Mouse (Mus musculus): ENCODE measurements at regions not wholly inside any gene's neighbourhood (a gene's known extent, or its start where the extent isn't known, plus 50 kb on each side); places are given as distances from the start of the nearest gene placed in this dataset.

GRCm38 (mm10) chr1:24832246-24832645, 153.8 kb downstream of the Lmbrd1 start:
- Histone ChIP-seq H3K27ac (ENCODE audit: insufficient read depth, low read depth, low read length) (no peak overlapping the region), H3K4me1 (ENCODE audit: control insufficient read depth, insufficient read depth, low read length) (no peaks in the 10 kb centered on the region), H3K4me3 (ENCODE audit: insufficient read depth, low read depth, low read length) (no peak overlapping the region)
- WGBS = 97% methylated on average over 3 of the region's 3 CpGs
- no peak for TF ChIP-seq CTCF (IDR thresholded peaks at IDR 0.05; ENCODE audit: insufficient read depth, low read depth, low read length)
- TF ChIP-seq POLR2A (IDR thresholded peaks at IDR 0.05; ENCODE audit: insufficient read depth, low read depth, low read length) = no peak

- TF ChIP-seq POLR2A (IDR thresholded peaks at IDR 0.05; ENCODE audit: insufficient read depth, low read depth, low read length) (no peak), CTCF (IDR thresholded peaks at IDR 0.05; ENCODE audit: insufficient read depth, low read depth, low read length) (no peak)
- Histone ChIP-seq H3K27ac (ENCODE audit: insufficient read depth, low read depth, low read length) (no peak overlapping the region), H3K4me1 (ENCODE audit: control insufficient read depth, insufficient read depth, low read length) (no peaks in the 10 kb centered on the region), H3K4me3 (ENCODE audit: insufficient read depth, low read depth, low read length) (no peak overlapping the region)
- 92% methylated on average over 7 of the region's 7 CpGs for WGBS
Observed at GRCm38 (mm10) chr1:24866877-24867276, 188.4 kb downstream of the Lmbrd1 start.

GRCm38 (mm10) chr1:24869772-24870171, 191.3 kb downstream of the Lmbrd1 start:
- Histone ChIP-seq H3K27ac (ENCODE audit: insufficient read depth, low read depth, low read length) (no peak overlapping the region), H3K4me3 (ENCODE audit: insufficient read depth, low read depth, low read length) (peak overlapping the region; percentile 4; the same call in 1 of the 2 replicates), H3K4me1 (ENCODE audit: control insufficient read depth, insufficient read depth, low read length) (no peaks in the 10 kb centered on the region)
- 57% methylated on average over 12 of the region's 12 CpGs for WGBS
- TF ChIP-seq POLR2A (IDR thresholded peaks at IDR 0.05; ENCODE audit: insufficient read depth, low read depth, low read length) (no peak), CTCF (IDR thresholded peaks at IDR 0.05; ENCODE audit: insufficient read depth, low read depth, low read length) (no peak)

- H3K27ac ChIP-seq (ENCODE audit: insufficient read depth, low read depth, low read length) = no peak overlapping the region
- H3K4me3 ChIP-seq (ENCODE audit: insufficient read depth, low read depth, low read length) = no peak overlapping the region
- H3K4me1 ChIP-seq (ENCODE audit: control insufficient read depth, insufficient read depth, low read length) = no peaks in the 10 kb centered on the region
- no peak for TF ChIP-seq POLR2A (IDR thresholded peaks at IDR 0.05; ENCODE audit: insufficient read depth, low read depth, low read length)
- no peak for TF ChIP-seq CTCF (IDR thresholded peaks at IDR 0.05; ENCODE audit: insufficient read depth, low read depth, low read length)
- 85% methylated on average over 7 of the region's 7 CpGs for WGBS
Observed at GRCm38 (mm10) chr1:24870685-24871417, 192.4 kb downstream of the Lmbrd1 start.

- TF ChIP-seq POLR2A (IDR thresholded peaks at IDR 0.05; ENCODE audit: insufficient read depth, low read depth, low read length) (no peak), CTCF (IDR thresholded peaks at IDR 0.05; ENCODE audit: insufficient read depth, low read depth, low read length) (no peak)
- no peaks in the 10 kb centered on the region for H3K4me1 ChIP-seq (ENCODE audit: control insufficient read depth, insufficient read depth, low read length)
- no peak overlapping the region for H3K4me3 ChIP-seq (ENCODE audit: insufficient read depth, low read depth, low read length)
- no peak overlapping the region for H3K27ac ChIP-seq (ENCODE audit: insufficient read depth, low read depth, low read length)
Observed at GRCm38 (mm10) chr1:24877014-24877413, 198.6 kb downstream of the Lmbrd1 start.

GRCm38 (mm10) chr1:24883638-24884037, 205.2 kb downstream of the Lmbrd1 start:
- TF ChIP-seq POLR2A (IDR thresholded peaks at IDR 0.05; ENCODE audit: insufficient read depth, low read depth, low read length) (no peak), CTCF (IDR thresholded peaks at IDR 0.05; ENCODE audit: insufficient read depth, low read depth, low read length) (no peak)
- H3K4me1 ChIP-seq (ENCODE audit: control insufficient read depth, insufficient read depth, low read length) = no peaks in the 10 kb centered on the region
- no peak overlapping the region for H3K4me3 ChIP-seq (ENCODE audit: insufficient read depth, low read depth, low read length)
- no peak overlapping the region for H3K27ac ChIP-seq (ENCODE audit: insufficient read depth, low read depth, low read length)

GRCm38 (mm10) chr1:24901278-24901677, 222.8 kb downstream of the Lmbrd1 start:
- 43% methylated on average over 2 of the region's 2 CpGs for WGBS
- no peak overlapping the region for H3K4me3 ChIP-seq (ENCODE audit: insufficient read depth, low read depth, low read length)
- H3K4me1 ChIP-seq (ENCODE audit: control insufficient read depth, insufficient read depth, low read length) = no peaks in the 10 kb centered on the region
- no peak overlapping the region for H3K27ac ChIP-seq (ENCODE audit: insufficient read depth, low read depth, low read length)
- TF ChIP-seq CTCF (IDR thresholded peaks at IDR 0.05; ENCODE audit: insufficient read depth, low read depth, low read length) (no peak), POLR2A (IDR thresholded peaks at IDR 0.05; ENCODE audit: insufficient read depth, low read depth, low read length) (no peak)

- WGBS = 28% methylated on average over 3 of the region's 3 CpGs
- TF ChIP-seq CTCF (IDR thresholded peaks at IDR 0.05; ENCODE audit: insufficient read depth, low read depth, low read length) = no peak
- no peaks in the 10 kb centered on the region for H3K4me1 ChIP-seq (ENCODE audit: control insufficient read depth, insufficient read depth, low read length)
- H3K27ac ChIP-seq (ENCODE audit: insufficient read depth, low read depth, low read length) = no peak overlapping the region
- H3K4me3 ChIP-seq (ENCODE audit: insufficient read depth, low read depth, low read length) = no peak overlapping the region
Observed at GRCm38 (mm10) chr1:24938303-24939263, 260.2 kb downstream of the Lmbrd1 start.

- Histone ChIP-seq H3K4me3 (ENCODE audit: insufficient read depth, low read depth, low read length) (no peak overlapping the region), H3K27ac (ENCODE audit: insufficient read depth, low read depth, low read length) (no peak overlapping the region), H3K4me1 (ENCODE audit: control insufficient read depth, insufficient read depth, low read length) (no peaks in the 10 kb centered on the region)
- TF ChIP-seq CTCF (IDR thresholded peaks at IDR 0.05; ENCODE audit: insufficient read depth, low read depth, low read length) (no peak), POLR2A (IDR thresholded peaks at IDR 0.05; ENCODE audit: insufficient read depth, low read depth, low read length) (no peak)
- WGBS = 89% methylated on average over 8 of the region's 8 CpGs
Observed at GRCm38 (mm10) chr1:24942757-24943296, 264.4 kb downstream of the Lmbrd1 start.
